Mouse (Mus musculus): ENCODE measurements around the gene Tmtc1. TPM values are rescaled to one million over a fixed set of nuclear protein-coding genes. Genes with fewer than 3 reads are reported as not detected.

Tmtc1 gene
- polyA plus RNA-seq, 1 experiment from 2014 or later, result 0.81 TPM

GRCm38 (mm10) chr6:148398888-148399287 lies 45.3 kb downstream of the Tmtc1 start:
- H3K27ac ChIP-seq (ENCODE audit: low read depth, low read length), result no peak overlapping the region
- 68% methylated on average over 2 of the region's 2 CpGs for WGBS
- H3K4me1 ChIP-seq (replicated peaks; ENCODE audit: control insufficient read depth, insufficient read depth, low read length), result no peaks in the 10 kb centered on the region
- H3K9ac ChIP-seq (ENCODE audit: low read depth, low read length), result no peak overlapping the region
- TF ChIP-seq CTCF (IDR thresholded peaks at IDR 0.05; ENCODE audit: low read depth), result no peak
- H3K4me2 ChIP-seq (replicated peaks; ENCODE audit: low read depth), result no peak overlapping the region
- no peak for ATAC-seq
- no peaks in the 10 kb centered on the region for H3K27me3 ChIP-seq (replicated peaks; ENCODE audit: control insufficient read depth, insufficient read depth, low read length)
- no peaks in the 10 kb centered on the region for H3K9me3 ChIP-seq (ENCODE audit: control insufficient read depth)
- no peaks in the 10 kb centered on the region for H3K36me3 ChIP-seq (ENCODE audit: control insufficient read depth, insufficient read depth)
- no peak overlapping the region for H3K4me3 ChIP-seq (ENCODE audit: low read depth, low read length)

DNA sequence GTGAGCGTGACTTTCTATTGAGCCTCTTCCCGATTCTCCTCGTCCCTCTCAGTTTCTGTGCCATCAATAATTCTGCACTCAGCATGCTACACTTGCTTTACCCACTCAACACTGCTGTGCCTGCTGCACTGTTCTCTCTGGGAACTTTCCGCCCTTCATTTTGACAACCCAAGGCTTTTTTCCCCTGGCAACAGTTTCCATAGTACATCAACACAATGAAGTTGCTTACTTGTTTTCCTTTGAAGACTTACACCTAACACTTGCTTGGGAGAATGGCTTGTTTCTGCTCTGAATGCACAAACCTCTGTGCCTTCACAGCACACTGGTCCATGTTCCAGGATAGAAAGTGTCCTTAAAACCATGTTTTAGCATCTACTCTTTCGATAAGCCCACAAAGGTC lies 46.9 kb downstream of the Tmtc1 start:
- Histone ChIP-seq H3K27ac (ENCODE audit: low read depth, low read length) (no peak overlapping the region), H3K9ac (ENCODE audit: low read depth, low read length) (no peak overlapping the region), H3K4me1 (replicated peaks; ENCODE audit: control insufficient read depth, insufficient read depth, low read length) (no peaks in the 10 kb centered on the region), H3K4me3 (ENCODE audit: low read depth, low read length) (no peak overlapping the region), H3K36me3 (ENCODE audit: control insufficient read depth, insufficient read depth) (no peaks in the 10 kb centered on the region), H3K4me2 (replicated peaks; ENCODE audit: low read depth) (no peak overlapping the region), H3K27me3 (replicated peaks; ENCODE audit: control insufficient read depth, insufficient read depth, low read length) (no peaks in the 10 kb centered on the region), H3K9me3 (ENCODE audit: control insufficient read depth) (no peaks in the 10 kb centered on the region)
- no peak for TF ChIP-seq CTCF (IDR thresholded peaks at IDR 0.05; ENCODE audit: low read depth)
- ATAC-seq, result no peak
- WGBS, result 93% methylated on average over 5 of the region's 5 CpGs

DNA sequence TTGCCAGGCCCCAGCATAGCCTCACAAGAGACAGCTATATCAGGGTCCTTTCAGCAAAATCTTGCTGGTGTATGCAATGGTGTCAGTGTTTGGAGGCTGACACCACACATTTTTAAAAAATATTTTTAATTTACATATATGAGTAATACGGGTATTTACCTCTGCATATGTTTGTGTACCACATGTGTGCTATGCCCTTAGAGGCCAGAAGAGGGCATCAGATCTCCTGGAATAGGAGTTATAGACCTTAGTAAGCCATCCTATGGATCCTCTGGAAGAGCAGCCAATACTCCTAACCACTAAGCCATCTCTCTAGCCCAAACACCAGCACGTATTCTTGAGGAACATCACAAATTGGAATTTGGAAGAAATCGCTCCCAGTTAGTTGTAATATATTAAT lies 48.9 kb downstream of the Tmtc1 start:
- no peak for ATAC-seq
- Histone ChIP-seq H3K27me3 (replicated peaks; ENCODE audit: control insufficient read depth, insufficient read depth, low read length) (no peaks in the 10 kb centered on the region), H3K4me3 (ENCODE audit: low read depth, low read length) (no peak overlapping the region), H3K36me3 (ENCODE audit: control insufficient read depth, insufficient read depth) (no peaks in the 10 kb centered on the region), H3K4me2 (replicated peaks; ENCODE audit: low read depth) (no peak overlapping the region), H3K9me3 (ENCODE audit: control insufficient read depth) (no peaks in the 10 kb centered on the region), H3K9ac (ENCODE audit: low read depth, low read length) (no peak overlapping the region), H3K4me1 (replicated peaks; ENCODE audit: control insufficient read depth, insufficient read depth, low read length) (no peaks in the 10 kb centered on the region), H3K27ac (ENCODE audit: low read depth, low read length) (no peak overlapping the region)
- 93% methylated on average over 3 of the region's 3 CpGs for WGBS
- TF ChIP-seq CTCF (IDR thresholded peaks at IDR 0.05; ENCODE audit: low read depth), result peak; percentile 54

DNA sequence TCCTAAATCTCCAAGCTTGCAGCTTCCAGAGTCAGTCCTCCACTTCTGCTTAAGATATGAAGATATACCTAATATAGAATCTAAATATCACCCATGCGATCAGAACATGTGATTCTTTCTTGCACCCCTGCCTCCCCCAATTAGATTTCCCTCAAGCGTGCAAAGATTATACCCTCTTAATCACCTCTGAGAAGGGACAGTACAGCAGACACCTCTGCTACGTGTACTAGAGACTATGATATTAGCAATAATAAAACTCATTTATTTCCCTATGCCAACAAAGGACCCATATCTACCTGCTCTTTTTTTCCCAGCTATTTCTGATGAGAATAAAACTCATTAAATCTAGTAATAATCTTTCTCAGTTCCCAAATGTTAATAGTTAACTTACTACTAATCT lies 49.9 kb downstream of the Tmtc1 start:
- no peaks in the 10 kb centered on the region for H3K4me1 ChIP-seq (replicated peaks; ENCODE audit: control insufficient read depth, insufficient read depth, low read length)
- ATAC-seq, result no peak
- no peaks in the 10 kb centered on the region for H3K27me3 ChIP-seq (replicated peaks; ENCODE audit: control insufficient read depth, insufficient read depth, low read length)
- TF ChIP-seq CTCF (IDR thresholded peaks at IDR 0.05; ENCODE audit: low read depth), result no peak
- no peaks in the 10 kb centered on the region for H3K9me3 ChIP-seq (ENCODE audit: control insufficient read depth)
- no peak overlapping the region for H3K4me2 ChIP-seq (replicated peaks; ENCODE audit: low read depth)
- H3K9ac ChIP-seq (ENCODE audit: low read depth, low read length), result no peak overlapping the region
- no peak overlapping the region for H3K27ac ChIP-seq (ENCODE audit: low read depth, low read length)
- 49% methylated on average over 3 of the region's 3 CpGs for WGBS
- H3K4me3 ChIP-seq (ENCODE audit: low read depth, low read length), result no peak overlapping the region
- no peaks in the 10 kb centered on the region for H3K36me3 ChIP-seq (ENCODE audit: control insufficient read depth, insufficient read depth)

DNA sequence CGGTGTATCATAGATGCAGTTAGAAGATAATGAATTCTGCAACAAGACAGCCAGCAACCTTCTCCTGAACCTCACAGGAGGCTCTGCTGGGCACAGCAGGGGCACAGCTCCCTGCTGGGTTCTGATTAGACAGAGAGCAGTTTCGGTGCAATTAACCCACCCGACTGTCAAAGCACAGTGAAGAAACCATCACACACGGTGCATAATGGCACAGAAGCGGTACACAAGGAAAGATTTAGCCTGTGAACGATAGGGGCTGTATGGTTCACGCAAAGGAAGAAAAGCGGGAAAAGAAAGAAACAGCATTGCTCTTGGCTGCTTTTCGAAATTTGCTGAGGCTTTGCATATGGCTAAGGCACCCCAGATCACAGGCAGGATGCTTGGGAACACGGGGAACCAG lies 52.0 kb downstream of the Tmtc1 start:
- ATAC-seq, result no peak
- Histone ChIP-seq H3K36me3 (ENCODE audit: control insufficient read depth, insufficient read depth) (no peaks in the 10 kb centered on the region), H3K9me3 (ENCODE audit: control insufficient read depth) (no peaks in the 10 kb centered on the region), H3K4me3 (ENCODE audit: low read depth, low read length) (no peak overlapping the region), H3K27me3 (replicated peaks; ENCODE audit: control insufficient read depth, insufficient read depth, low read length) (no peaks in the 10 kb centered on the region), H3K27ac (ENCODE audit: low read depth, low read length) (no peak overlapping the region), H3K9ac (ENCODE audit: low read depth, low read length) (no peak overlapping the region), H3K4me2 (replicated peaks; ENCODE audit: low read depth) (no peak overlapping the region), H3K4me1 (replicated peaks; ENCODE audit: control insufficient read depth, insufficient read depth, low read length) (no peaks in the 10 kb centered on the region)
- 51% methylated on average over 10 of the region's 10 CpGs for WGBS
- 0 out of 2 replicates have a peak, but pooled peaks have one; percentile 11 for TF ChIP-seq CTCF (IDR thresholded peaks at IDR 0.05; ENCODE audit: low read depth)

DNA sequence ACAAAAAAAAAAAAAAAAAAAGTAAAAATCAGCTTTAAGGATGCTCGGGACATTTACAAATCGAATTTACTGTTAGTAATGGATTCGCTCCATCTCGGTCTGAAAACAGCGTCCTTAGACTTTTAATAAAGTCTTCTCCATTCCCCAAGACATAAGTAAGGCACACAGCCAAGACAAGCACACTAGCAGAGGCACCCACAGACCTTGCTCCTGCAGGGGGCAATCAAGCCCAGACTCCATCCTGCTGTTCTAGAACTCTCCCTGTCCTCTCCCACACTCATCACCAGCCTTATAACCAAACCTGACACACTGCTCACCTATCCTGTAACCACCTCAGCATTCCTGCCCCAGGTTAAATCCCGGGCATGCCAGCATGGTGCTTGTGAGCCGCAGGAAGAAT lies 52.9 kb downstream of the Tmtc1 start:
- Histone ChIP-seq H3K9me3 (ENCODE audit: control insufficient read depth) (no peaks in the 10 kb centered on the region), H3K27me3 (replicated peaks; ENCODE audit: control insufficient read depth, insufficient read depth, low read length) (no peaks in the 10 kb centered on the region), H3K4me1 (replicated peaks; ENCODE audit: control insufficient read depth, insufficient read depth, low read length) (no peaks in the 10 kb centered on the region), H3K4me3 (ENCODE audit: low read depth, low read length) (no peak overlapping the region), H3K9ac (ENCODE audit: low read depth, low read length) (no peak overlapping the region), H3K36me3 (ENCODE audit: control insufficient read depth, insufficient read depth) (no peaks in the 10 kb centered on the region), H3K4me2 (replicated peaks; ENCODE audit: low read depth) (no peak overlapping the region), H3K27ac (ENCODE audit: low read depth, low read length) (peak overlapping the region; percentile 30; the same call in 1 of the 2 replicates)
- TF ChIP-seq CTCF (IDR thresholded peaks at IDR 0.05; ENCODE audit: low read depth), result peak; percentile 51
- 74% methylated on average over 7 of the region's 7 CpGs for WGBS
- no peak for ATAC-seq

Measured in intestine, postnatal 0 days (tissue).